Mouse (Mus musculus): ENCODE measurements around the gene Nox4. TPM values are rescaled to one million over a fixed set of nuclear protein-coding genes. Genes with fewer than 3 reads are reported as not detected.

Gene Nox4
- total RNA-seq (2023), result not detected in 2 replicates

GRCm38 (mm10) chr7:87245856-87246579, at the start of gene Nox4:
Gene Nox4 (plus strand): TSS chr7:87246096.

Other genes starting within 250 kb of the Nox4 start
- not detected in 2 replicates for gene Vmn2r79, start 250.0 kb upstream of the Nox4 start, total RNA-seq (2023)
- gene Tyr, start 247.4 kb downstream of the Nox4 start, total RNA-seq (2023), result not detected in 2 replicates

Measured in neutrophil, adult 65 days (primary cell).